Mouse (Mus musculus) spleen, postnatal 4 days (tissue): ENCODE results near the gene Brsk1.
A peak's percentile ranks its signal among the peaks of the same experiment; 100 is the strongest.

ENCODE experiments used
- DNase-seq, 2 experiments: peaks; one replicate each; pipeline ENCODE4 v3.0.0; 2022; ENCODE audit warnings: low spot score in 2 of 2

Brsk1 gene

GRCm38 (mm10) chr7:4668506-4668905, 21.9 kb upstream of the Brsk1 start:
- peak in 1 of 2 experiments; percentile 53 for DNase-seq

GRCm38 (mm10) chr7:4669156-4669555, 21.2 kb upstream of the Brsk1 start:
- DNase-seq: peak in 1 of 2 experiments; percentile 54

DNA sequence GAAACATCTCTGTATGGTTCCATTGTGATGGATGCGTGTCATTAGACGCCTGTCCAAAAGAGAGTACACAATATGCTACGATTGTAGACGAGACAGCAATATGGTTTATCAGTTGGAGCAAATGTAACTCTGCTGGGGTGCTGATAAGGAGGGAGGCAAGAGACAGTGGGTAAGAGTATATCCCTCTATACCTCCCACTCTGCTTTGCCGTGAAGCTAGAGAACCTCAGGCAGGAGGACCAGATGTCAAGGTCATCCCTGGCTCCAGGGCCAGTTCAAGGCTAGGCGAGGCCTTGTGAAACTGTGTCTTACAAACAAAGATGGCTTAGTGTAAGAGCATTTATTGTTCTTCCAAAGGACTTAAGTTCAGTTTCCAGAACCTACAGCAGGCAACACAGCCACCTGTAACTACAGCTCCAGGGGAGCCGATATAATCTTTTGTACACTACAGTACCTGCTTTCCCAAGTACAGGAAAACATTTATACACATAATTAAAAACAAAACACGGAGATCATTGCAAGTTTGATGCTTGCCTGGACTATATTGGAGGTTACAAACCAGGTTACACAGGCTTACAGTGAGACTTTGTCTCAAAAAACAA, 19.6 kb upstream of the Brsk1 start:
- peak in 1 of 2 experiments; percentile 37 for DNase-seq

DNA sequence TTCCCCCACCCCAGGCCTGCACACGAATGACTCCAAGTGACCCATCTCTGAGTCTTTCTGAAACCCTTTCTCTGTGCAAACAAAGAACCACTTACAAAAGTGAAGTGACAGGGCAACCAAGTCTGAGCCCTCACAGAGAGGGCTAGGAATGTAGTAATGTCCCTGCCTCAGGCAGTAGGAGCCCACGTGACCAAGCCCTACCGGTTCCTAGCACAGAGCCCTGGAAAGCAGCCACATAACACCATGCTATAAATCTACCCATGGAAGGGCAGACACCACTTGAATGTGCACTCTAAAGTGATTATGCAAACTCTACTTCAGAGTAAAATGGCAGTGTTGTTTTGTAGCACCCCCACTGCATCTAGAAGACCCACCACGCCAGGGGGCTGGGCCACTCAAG, 18.4 kb upstream of the Brsk1 start:
- DNase-seq: no peak

DNA sequence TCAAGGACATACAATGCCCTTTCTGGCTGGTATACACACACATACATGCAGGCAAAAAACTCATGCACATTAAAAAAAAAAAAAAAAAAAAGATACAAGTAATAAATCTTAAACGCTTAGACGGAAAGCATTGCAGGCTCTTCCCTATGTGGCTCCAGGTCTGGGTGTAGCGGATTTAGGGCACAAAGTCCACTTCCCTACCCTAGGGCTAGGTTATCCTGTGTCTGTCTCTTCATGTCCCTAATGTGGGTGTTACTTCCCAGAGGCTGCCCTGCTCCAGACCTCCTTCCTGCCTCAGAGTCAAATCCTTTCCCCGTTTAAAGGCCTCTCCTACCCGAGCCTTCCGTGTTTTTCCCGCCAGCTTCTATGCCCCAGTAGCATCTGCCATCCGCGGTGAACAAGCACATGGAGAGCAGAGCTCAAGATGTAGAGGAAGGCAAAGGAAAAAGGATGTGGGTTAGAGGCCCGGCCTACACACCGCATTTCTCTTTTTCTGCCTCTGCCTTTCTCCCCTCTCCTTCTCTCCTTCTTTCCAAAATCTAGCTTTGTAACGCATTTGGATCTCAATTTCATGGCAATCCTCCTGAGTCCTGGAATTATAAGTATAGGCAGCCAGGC, 16.2 kb upstream of the Brsk1 start:
- no peak for DNase-seq

GRCm38 (mm10) chr7:4675200-4675599, 15.2 kb upstream of the Brsk1 start:
- DNase-seq: no peak

DNA sequence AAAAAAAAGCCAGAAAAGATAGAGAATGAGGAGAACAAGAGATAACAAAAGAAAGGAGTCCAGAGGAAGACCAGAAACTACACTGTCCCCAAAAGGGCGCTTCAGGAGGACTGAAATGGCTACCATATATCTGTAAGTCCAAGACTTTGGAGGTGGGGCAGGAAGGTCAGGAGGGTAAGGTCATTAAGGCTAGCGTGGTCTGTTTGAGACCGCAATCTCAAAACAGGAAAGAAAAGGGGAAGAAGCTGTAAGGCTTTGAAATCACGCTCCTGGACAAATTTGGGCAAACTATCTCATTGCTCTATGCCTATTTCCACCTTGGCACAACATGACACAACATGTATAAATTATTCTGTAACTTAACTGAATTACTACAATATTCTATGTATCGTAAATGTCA, 7.1 kb upstream of the Brsk1 start:
- no peak for DNase-seq

DNA sequence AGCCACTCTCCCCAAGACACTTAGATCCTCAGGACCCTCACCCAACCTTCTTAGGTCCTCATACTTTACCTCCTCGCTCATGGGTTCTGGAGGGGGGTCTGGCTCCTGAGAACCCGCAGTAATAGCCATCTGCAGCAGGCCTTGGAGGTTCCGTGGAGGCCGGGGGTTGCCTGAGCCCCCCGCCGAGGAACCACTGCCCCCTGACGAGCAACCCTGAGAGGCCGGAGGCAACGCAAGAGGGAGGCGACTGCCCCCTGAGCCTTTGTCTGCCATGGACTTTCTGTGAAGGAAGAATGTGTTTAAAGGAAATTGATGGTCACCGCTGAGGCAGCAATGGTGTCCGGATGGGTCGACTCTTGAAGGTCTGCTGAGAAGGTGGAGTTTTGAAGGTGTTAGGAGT, 6.2 kb upstream of the Brsk1 start:
- no peak for DNase-seq

DNA sequence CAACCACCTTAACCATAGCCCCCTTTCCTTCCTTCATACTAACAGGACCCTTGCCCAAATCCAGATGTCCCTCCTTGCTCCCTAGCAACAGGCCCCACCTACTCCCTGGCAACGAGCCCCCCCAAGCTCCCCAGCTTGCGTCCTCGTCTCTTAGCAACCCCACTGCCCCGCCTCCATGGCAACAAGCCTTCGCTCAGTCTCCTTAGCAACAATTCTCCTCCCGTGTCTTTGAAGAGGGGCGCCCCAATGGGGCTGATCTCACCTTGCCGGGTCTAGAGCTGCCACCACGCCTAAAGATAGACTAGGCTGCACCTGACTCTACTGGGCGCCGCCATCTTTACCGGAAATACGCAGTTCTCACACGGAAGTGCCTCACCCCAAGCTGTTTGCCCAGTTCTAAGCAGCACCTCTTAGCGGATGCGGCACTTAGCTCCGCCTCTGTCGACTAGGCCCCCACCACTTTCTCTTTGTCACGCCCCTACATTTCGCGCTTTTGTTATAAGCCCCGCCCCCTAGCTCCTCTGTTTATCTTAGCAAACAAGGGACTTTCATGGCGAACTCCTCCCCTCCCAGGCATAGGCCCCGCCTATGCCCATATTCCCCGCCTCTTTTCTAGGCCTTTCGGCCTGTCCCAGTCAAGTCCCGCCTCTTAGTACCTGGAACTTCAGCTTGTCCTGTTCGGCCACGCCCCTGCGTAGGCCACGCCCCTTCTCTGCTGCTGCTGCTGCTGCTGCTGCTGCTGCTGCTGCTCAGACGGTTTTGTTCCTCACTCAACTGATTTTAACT, 5.6 kb upstream of the Brsk1 start, which contains the start of gene Hspbp1:
Gene Hspbp1, minus strand, starts transcription at position 437 of the 786 bp plus-strand sequence.
- peak; percentile 95 to 97 for DNase-seq

- DNase-seq: no peak
Observed at GRCm38 (mm10) chr7:4690951-4691653, 698 bp downstream of the Brsk1 start.

DNA sequence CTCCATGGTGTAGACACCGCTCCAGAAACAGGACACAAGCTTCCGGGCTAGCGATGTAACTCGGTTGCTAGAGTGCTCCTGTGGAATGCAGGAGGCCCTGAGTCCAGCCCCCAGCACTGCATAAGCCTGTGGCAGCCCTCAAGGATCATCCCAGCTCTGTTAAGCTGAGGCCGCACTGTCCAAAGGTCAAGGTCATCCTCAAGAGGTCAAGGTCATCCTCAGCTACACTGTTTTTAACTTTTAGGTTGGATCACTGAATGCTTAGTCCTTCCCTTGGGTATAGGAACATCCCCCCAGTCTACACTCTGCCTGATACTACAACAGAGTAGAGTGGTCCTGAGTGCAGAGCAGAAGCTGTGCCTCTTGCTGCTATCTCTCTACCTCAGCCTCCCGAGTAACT, 2.6 kb downstream of the Brsk1 start:
- DNase-seq: no peak

GRCm38 (mm10) chr7:4702334-4702733, 11.9 kb downstream of the Brsk1 start:
- DNase-seq: no peak

DNA sequence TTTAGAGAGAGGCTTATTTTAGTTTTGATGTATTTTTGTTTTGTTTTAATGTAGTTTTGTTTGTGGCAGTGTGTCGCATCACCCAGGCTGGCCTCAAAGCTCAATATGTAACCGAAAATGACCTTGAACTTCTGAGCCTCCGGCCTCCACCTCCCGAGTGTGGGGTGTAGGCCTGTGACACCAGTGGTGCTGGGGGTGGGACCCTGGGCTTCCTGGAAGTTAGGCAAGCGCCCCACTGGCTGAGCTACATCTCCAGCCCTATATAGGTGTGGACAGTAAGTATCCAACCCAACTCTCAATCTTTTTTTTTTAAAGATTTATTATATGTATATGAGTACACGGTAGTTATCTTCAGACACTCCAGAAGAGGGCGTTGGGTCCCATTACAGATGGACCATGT, 12.8 kb downstream of the Brsk1 start:
- DNase-seq: no peak

- DNase-seq: peak; percentile 48 to 75
Observed at GRCm38 (mm10) chr7:4705098-4705497, 14.7 kb downstream of the Brsk1 start.

DNA sequence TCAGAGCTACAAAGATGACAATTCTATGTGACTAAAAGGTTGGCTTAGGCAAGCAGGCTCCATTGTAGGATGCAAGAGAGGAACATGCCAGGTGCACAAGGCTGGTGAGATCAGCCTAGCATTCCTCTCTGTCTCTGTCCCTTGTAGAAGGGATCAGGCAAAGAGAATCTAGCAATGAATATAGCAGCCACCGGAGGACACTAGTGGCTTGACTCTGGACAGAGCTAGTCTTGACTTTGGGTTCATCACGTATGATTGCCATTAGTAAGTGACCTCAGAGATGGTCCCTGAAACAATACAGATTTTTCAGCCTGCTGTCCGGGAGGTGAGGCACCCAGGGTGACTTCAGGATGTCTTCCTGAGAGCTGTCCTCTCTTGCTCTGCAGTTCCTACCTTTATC, 22.2 kb downstream of the Brsk1 start:
- no peak for DNase-seq

DNA sequence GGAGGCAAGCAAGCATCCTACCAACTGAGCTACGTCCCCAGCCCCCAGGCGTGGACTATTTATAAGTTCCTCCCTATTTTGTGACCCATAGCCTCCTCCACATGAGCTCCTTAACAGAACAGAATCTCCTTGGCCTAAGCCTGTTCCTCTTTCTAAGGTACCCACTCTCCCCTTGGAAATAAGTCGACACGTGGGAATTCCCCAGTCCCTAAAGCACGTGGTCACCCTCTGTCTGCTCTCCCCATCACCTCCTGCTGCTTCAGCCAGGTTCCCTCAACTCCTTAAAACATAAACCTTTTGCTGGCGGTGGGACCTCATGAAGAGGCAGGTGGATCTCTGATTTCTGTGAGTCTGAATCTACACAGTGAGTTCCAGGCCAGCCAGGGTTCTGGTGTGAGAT, 26.6 kb downstream of the Brsk1 start:
- DNase-seq: no peak

DNA sequence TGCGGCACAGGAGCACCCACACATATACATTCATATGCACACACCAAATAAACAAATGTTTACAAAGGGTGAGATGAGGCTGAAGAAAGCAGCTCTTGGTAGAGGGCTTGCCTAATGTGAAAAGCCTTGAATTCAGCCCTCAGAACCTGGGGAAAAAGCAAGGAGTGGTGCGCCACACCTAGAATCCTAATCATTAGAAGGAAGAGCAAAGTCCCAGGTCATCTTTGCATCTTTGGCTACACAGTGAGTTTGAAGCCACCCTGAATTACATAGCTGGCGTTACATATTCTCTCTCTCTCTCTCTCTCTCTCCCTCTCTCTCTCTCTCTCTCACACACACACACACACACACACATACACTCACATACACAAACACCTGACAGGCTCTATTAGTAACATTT, 28.9 kb downstream of the Brsk1 start:
- DNase-seq: no peak

DNA sequence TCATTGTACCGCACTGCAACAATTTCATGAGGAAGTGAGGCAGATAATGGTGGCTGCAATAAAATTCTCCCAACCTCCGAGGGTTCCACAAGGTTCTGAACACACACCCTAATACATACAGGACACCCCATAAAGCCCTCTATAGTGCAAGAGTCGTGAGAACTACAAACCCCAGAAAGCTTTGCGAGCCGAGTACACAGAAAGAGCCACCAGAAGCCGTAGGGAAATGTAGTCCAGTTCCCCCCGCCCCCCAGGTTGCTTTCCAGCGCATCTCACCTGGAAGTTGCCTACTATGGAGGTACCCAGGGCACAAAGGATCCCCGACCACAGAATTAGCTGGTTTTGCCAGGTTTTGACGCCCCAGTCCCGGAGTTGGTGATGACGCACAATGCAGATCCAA, 33.1 kb downstream of the Brsk1 start:
- no peak for DNase-seq

DNA sequence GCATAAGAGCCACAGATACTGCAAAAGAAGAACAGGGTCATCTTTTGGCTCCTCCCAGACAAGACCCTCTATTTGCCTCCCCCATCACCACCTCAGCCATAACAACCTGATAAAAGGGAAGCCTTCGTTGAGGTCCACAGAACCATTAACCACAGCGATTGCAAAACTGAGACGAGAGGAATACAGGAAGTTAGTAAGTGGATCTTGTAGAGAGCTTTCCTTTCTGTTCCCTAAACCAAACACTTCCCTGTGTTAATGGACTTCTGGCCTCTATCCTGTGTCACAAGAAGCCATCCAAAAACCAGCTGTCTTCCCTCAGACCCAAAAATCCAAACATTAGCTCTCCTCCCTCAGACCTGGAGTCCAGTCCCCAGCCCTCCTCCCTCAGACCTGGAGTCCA, 34.0 kb downstream of the Brsk1 start:
- DNase-seq: no peak

GRCm38 (mm10) chr7:4725169-4725568, 34.8 kb downstream of the Brsk1 start, which contains the start of gene Tmem150b:
Gene Tmem150b, minus strand, starts transcription at chr7:4725249.
- no peak for DNase-seq

- no peak for DNase-seq
Observed at GRCm38 (mm10) chr7:4731090-4731489, 40.7 kb downstream of the Brsk1 start.

GRCm38 (mm10) chr7:4732968-4733392, 42.6 kb downstream of the Brsk1 start:
- DNase-seq: no peak
